Mouse (Mus musculus): ENCODE results near the gene Hnrnpab. TPM values are rescaled to one million over a fixed set of nuclear protein-coding genes. Genes with fewer than 3 reads are reported as not detected.
A peak's percentile ranks its signal among the peaks of the same experiment; 100 is the strongest.

Gene Hnrnpab
- total and polyA plus RNA-seq, 3 experiments, result 184 to 1,104 (median 894) TPM

DNA sequence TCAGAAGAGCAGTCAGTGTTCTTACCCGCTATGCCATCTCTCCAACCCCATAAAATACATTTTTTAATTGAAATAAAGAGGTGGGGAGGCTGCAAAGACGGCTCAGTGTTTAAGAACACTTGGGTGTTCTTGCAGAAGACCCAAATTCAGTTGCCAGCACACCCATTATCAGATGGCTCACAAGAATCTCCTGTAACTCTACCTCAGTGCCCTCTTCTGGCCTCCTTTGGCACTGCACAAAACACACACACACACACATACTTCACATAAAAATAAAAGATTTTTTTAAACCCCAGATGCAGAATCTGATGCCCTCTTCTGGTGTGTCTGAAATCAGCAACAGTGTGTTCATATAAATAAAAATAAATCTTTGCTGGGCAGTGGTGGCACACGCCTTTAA lies 17.8 kb downstream of the Hnrnpab start:
- Histone ChIP-seq H3K4me3 (ENCODE audit: control insufficient read depth in 1 of 2, insufficient read depth in 1 of 2, low read depth in 2 of 2, low read length in 2 of 2) (no peak overlapping the region), H3K36me3 (ENCODE audit: control insufficient read depth in 1 of 2, insufficient read depth in 2 of 2, low read length in 2 of 2) (peaks cover 4 to 43% of the 10 kb centered on the region in 2 experiments), H3K79me2 (ENCODE audit: control insufficient read depth, insufficient read depth, low read length, poor library complexity) (peaks cover 21% of the 10 kb centered on the region), H3K9ac (ENCODE audit: control insufficient read depth, low read depth, low read length, poor library complexity, severe bottlenecking) (no peak overlapping the region), H3K9me3 (replicated peaks; ENCODE audit: insufficient read depth, low read length) (no peaks in the 10 kb centered on the region), H3K4me1 (ENCODE audit: control insufficient read depth in 1 of 2, insufficient read depth in 2 of 2, low read length in 2 of 2) (no peaks in the 10 kb centered on the region; a peak in 1 of 4 replicates), H3K27me3 (ENCODE audit: control insufficient read depth in 1 of 2, insufficient read depth in 2 of 2, low read length in 2 of 2) (no peaks in the 10 kb centered on the region), H3K27ac (ENCODE audit: control insufficient read depth, low read depth, low read length) (no peak overlapping the region)
- peak; percentile 73 for DNase-seq (ENCODE audit: low read depth, low spot score)
- TF ChIP-seq ZNF384 (IDR thresholded peaks at IDR 0.05; ENCODE audit: low read depth, low read length) (peak; percentile 26; the same call in 1 of the 2 replicates), SMC3 (IDR thresholded peaks at IDR 0.05; ENCODE audit: low read depth, low read length) (peak; percentile 20; the same call in 1 of the 2 replicates), GATA1 (IDR thresholded peaks at IDR 0.05; ENCODE audit: low read depth, low read length) (peak; percentile 78), TBP (IDR thresholded peaks at IDR 0.05; ENCODE audit: low read depth, low read length) (0 out of 2 replicates have a peak, but pooled peaks have one; percentile 32), CTCF (IDR thresholded peaks at IDR 0.05 in 2 of 3, conservative IDR thresholded peaks at IDR 0.05 in 1 of 3; ENCODE audit: control insufficient read depth in 1 of 3, insufficient read depth in 1 of 3, low read depth in 2 of 3, low read length in 3 of 3, poor library complexity in 1 of 3, severe bottlenecking in 1 of 3) (peak in 2 of 3 experiments; percentile 36 to 43; a peak in 4 of 6 replicates), POLR2A (IDR thresholded peaks at IDR 0.05; ENCODE audit: control insufficient read depth in 1 of 2, insufficient read depth in 1 of 2, low read depth in 1 of 2, low read length in 2 of 2, poor library complexity in 1 of 2) (no peak), MAFK (IDR thresholded peaks at IDR 0.05; ENCODE audit: borderline replicate concordance, low read depth, low read length) (no peak), ZC3H11A (IDR thresholded peaks at IDR 0.05; ENCODE audit: low read depth, low read length) (no peak), NRF1 (IDR thresholded peaks at IDR 0.05; ENCODE audit: insufficient read depth, low read depth, low read length, poor library complexity, severe bottlenecking) (no peak)

DNA sequence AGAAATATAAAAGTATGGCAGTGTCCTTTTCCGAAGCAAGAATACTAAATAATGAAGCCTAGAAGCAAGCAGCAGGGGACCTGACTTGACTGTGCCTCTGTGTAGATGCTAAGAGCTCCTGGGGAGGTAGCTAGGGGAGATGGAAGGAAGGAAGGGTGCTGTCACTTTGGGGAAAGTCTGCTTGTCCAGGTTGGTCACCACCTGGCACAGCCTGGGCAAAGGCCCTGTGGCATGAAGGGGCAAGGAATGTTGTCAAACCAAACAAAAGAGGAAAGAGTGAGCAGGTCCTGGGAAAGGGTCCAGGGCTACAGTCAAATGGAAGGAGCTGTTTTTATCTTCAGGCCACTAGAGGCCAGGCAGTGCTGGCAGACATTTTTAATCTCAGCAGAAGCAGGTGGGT lies 19.6 kb downstream of the Hnrnpab start:
- TF ChIP-seq SMC3 (IDR thresholded peaks at IDR 0.05; ENCODE audit: low read depth, low read length) (peak; percentile 9; the same call in 1 of the 2 replicates), POLR2A (IDR thresholded peaks at IDR 0.05; ENCODE audit: control insufficient read depth in 1 of 2, insufficient read depth in 1 of 2, low read depth in 1 of 2, low read length in 2 of 2, poor library complexity in 1 of 2) (peak in 1 of 2 experiments; percentile 37; a peak in 2 of 4 replicates), GATA1 (IDR thresholded peaks at IDR 0.05; ENCODE audit: low read depth, low read length) (no peak)
- Histone ChIP-seq H3K4me3 (ENCODE audit: control insufficient read depth in 1 of 2, insufficient read depth in 1 of 2, low read depth in 2 of 2, low read length in 2 of 2) (no peak overlapping the region), H3K27ac (ENCODE audit: control insufficient read depth, low read depth, low read length) (no peak overlapping the region), H3K27me3 (ENCODE audit: control insufficient read depth in 1 of 2, insufficient read depth in 2 of 2, low read length in 2 of 2) (no peaks in the 10 kb centered on the region), H3K4me1 (ENCODE audit: control insufficient read depth in 1 of 2, insufficient read depth in 2 of 2, low read length in 2 of 2) (peaks cover 0 to 3% of the 10 kb centered on the region in 2 experiments; a peak in 2 of 4 replicates), H3K9ac (ENCODE audit: control insufficient read depth, low read depth, low read length, poor library complexity, severe bottlenecking) (no peak overlapping the region), H3K79me2 (ENCODE audit: control insufficient read depth, insufficient read depth, low read length, poor library complexity) (peaks cover 21% of the 10 kb centered on the region), H3K9me3 (replicated peaks; ENCODE audit: insufficient read depth, low read length) (no peaks in the 10 kb centered on the region), H3K36me3 (ENCODE audit: control insufficient read depth in 1 of 2, insufficient read depth in 2 of 2, low read length in 2 of 2) (peaks cover 6 to 28% of the 10 kb centered on the region in 2 experiments)
- DNase-seq (ENCODE audit: low read depth, low spot score), result peak; percentile 24

DNA sequence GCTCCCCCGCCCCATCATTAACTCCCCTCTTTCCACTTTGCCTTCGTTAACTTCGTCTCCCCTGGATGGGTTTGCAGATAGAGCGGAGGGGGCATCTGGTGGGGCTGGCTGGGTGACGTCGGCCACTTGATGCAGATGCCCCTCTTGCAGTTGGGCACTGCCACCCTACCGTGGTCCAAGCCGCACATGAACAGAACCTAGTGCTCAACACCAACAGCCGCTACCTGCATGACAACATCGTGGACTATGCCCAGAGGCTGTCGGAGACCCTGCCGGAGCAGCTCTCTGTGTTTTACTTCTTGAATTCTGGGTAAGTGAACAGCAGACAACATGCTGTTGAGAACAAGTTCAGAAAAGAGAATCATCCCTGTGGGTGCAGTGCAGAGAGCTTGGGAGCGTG lies 20.2 kb downstream of the Hnrnpab start:
- no peaks in the 10 kb centered on the region for H3K27me3 ChIP-seq (ENCODE audit: control insufficient read depth in 1 of 2, insufficient read depth in 2 of 2, low read length in 2 of 2)
- H3K27ac ChIP-seq (ENCODE audit: control insufficient read depth, low read depth, low read length), result no peak overlapping the region
- peaks cover 21% of the 10 kb centered on the region for H3K79me2 ChIP-seq (ENCODE audit: control insufficient read depth, insufficient read depth, low read length, poor library complexity)
- no peaks in the 10 kb centered on the region for H3K9me3 ChIP-seq (replicated peaks; ENCODE audit: insufficient read depth, low read length)
- H3K4me3 ChIP-seq (ENCODE audit: control insufficient read depth in 1 of 2, insufficient read depth in 1 of 2, low read depth in 2 of 2, low read length in 2 of 2), result no peak overlapping the region
- H3K9ac ChIP-seq (ENCODE audit: control insufficient read depth, low read depth, low read length, poor library complexity, severe bottlenecking), result no peak overlapping the region
- no peak for DNase-seq (ENCODE audit: low read depth, low spot score)
- peaks cover 6 to 22% of the 10 kb centered on the region in 2 experiments for H3K36me3 ChIP-seq (ENCODE audit: control insufficient read depth in 1 of 2, insufficient read depth in 2 of 2, low read length in 2 of 2)
- H3K4me1 ChIP-seq (ENCODE audit: control insufficient read depth in 1 of 2, insufficient read depth in 2 of 2, low read length in 2 of 2), result peaks cover 0 to 3% of the 10 kb centered on the region in 2 experiments; a peak in 2 of 4 replicates
- TF ChIP-seq ZMIZ1 (IDR thresholded peaks at IDR 0.05; ENCODE audit: low read depth, low read length), result peak; percentile 8; the same call in 1 of the 2 replicates
- no peak for TF ChIP-seq RCOR1 (IDR thresholded peaks at IDR 0.05; ENCODE audit: low read depth, low read length)
- no peak for TF ChIP-seq MAFK (IDR thresholded peaks at IDR 0.05; ENCODE audit: borderline replicate concordance, low read depth, low read length)
- TF ChIP-seq POLR2AphosphoS2 (IDR thresholded peaks at IDR 0.05; ENCODE audit: low read length), result no peak; the same call in 1 of the 2 replicates
- TF ChIP-seq POLR2AphosphoS5 (IDR thresholded peaks at IDR 0.05; ENCODE audit: borderline replicate concordance, low read depth, low read length), result 0 out of 2 replicates have a peak, but pooled peaks have one; percentile 42

All from MEL (cell line).